11 mouse cellular contexts compared by ENCODE assay signal in the genomic region with DNA sequence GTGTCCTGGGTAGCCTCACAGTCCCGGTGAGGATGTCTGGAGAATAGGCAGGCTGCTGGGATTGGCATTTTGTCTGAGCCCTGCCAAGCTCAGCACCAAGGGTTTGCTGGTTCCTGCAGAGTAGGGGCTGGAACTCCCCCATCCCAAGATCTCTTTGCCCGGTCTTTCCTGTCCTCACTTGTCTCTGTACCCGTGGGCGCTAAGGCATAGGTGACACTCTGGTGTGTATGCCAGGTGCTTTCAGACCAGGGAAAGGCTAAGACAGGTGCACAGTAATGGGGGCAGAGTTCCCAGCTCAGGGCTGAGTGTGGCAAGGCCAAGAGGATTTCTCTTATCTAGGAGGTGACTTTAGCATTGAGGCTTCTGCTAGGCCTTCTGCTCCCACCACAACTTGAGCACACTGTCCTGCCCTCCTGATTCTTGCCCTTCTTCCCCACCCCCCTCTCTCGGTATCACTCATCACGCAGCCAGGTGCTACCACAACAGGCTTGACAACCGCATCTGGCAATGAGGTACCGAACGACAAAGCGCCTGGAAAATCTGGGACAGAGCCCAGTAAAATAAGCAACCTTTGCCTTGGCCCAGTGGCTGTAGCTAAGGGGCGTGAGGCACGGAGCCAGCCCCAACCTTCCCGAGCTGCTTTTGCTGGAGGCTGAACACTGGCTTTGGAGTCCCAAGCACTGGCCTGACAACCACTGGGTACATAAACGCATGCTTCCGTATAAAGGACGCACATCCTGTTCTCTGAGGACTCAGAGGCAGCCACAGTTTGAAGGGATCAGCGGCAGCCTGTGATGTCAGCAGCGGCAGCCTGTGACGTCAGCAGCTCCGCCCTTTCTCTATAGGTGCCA. TPM values are rescaled to one million over a fixed set of nuclear protein-coding genes. Genes with fewer than 3 reads are reported as not detected.
A peak's percentile ranks its signal among the peaks of the same experiment; 100 is the strongest.
DNase-seq lines count a peak whose midpoint lies in the region; ATAC-seq and TF ChIP-seq lines count a peak whose summit lies in the region.
"Had no signal": no experiment of that assay in that cellular context is flagged by ENCODE, and none has a peak within 500 bp of the region (broad histone marks: within the 10 kb centered on the region; RNA-seq: fewer than 3 reads in every experiment).

No protein-coding gene starts in this region.

- no peak overlapping the region for H3K4me3 ChIP-seq in heart, embryonic 12.5 days
- H3K4me3 ChIP-seq in intestine, postnatal 0 days (ENCODE audit: low read depth, low read length), result peak overlapping the region; percentile 64
- 0 out of 2 replicates have a peak overlapping the region, but pooled peaks have one; percentile 45 for H3K4me3 ChIP-seq in liver, embryonic 13.5 days (replicated peaks)
- H3K4me3 ChIP-seq in hindbrain, embryonic 12.5 days, result no peak overlapping the region
- no peak overlapping the region for H3K4me3 ChIP-seq in hindbrain, embryonic 13.5 days
- H3K4me3 ChIP-seq: forebrain, embryonic 13.5 days; limb, embryonic 15.5 days had no signal

- peaks cover 50% of the 10 kb centered on the region for H3K27me3 ChIP-seq in heart, embryonic 12.5 days (replicated peaks)
- H3K27me3 ChIP-seq in intestine, postnatal 0 days (replicated peaks; ENCODE audit: control insufficient read depth, insufficient read depth, low read length), result no peaks in the 10 kb centered on the region
- peaks cover 73% of the 10 kb centered on the region for H3K27me3 ChIP-seq in liver, embryonic 13.5 days
- peaks cover 44% of the 10 kb centered on the region for H3K27me3 ChIP-seq in hindbrain, embryonic 12.5 days
- peaks cover 60% of the 10 kb centered on the region for H3K27me3 ChIP-seq in hindbrain, embryonic 13.5 days

- no peaks in the 10 kb centered on the region for H3K9me3 ChIP-seq in heart, embryonic 12.5 days (replicated peaks)
- H3K9me3 ChIP-seq in intestine, postnatal 0 days (ENCODE audit: control insufficient read depth), result no peaks in the 10 kb centered on the region
- H3K9me3 ChIP-seq in liver, embryonic 13.5 days (replicated peaks), result no peaks in the 10 kb centered on the region
- no peaks in the 10 kb centered on the region for H3K9me3 ChIP-seq in hindbrain, embryonic 12.5 days (replicated peaks)
- no peaks in the 10 kb centered on the region for H3K9me3 ChIP-seq in hindbrain, embryonic 13.5 days
- H3K9me3 ChIP-seq: forebrain, embryonic 13.5 days; limb, embryonic 15.5 days had no signal

- H3K4me2 ChIP-seq in heart, embryonic 12.5 days, result no peak overlapping the region
- peak overlapping the region; percentile 66 for H3K4me2 ChIP-seq in intestine, postnatal 0 days (replicated peaks; ENCODE audit: low read depth)
- peak overlapping the region; percentile 53 for H3K4me2 ChIP-seq in liver, embryonic 13.5 days
- H3K4me2 ChIP-seq in hindbrain, embryonic 12.5 days (replicated peaks), result no peak overlapping the region
- no peak overlapping the region for H3K4me2 ChIP-seq in hindbrain, embryonic 13.5 days
- H3K4me2 ChIP-seq: forebrain, embryonic 13.5 days; heart, embryonic 11.5 days; limb, embryonic 15.5 days had no signal

- no peaks in the 10 kb centered on the region for H3K36me3 ChIP-seq in heart, embryonic 12.5 days
- peaks cover 46% of the 10 kb centered on the region for H3K36me3 ChIP-seq in intestine, postnatal 0 days (ENCODE audit: control insufficient read depth, insufficient read depth)
- H3K36me3 ChIP-seq in liver, embryonic 13.5 days, result peaks cover 27% of the 10 kb centered on the region
- H3K36me3 ChIP-seq in hindbrain, embryonic 12.5 days, result no peaks in the 10 kb centered on the region
- no peaks in the 10 kb centered on the region for H3K36me3 ChIP-seq in hindbrain, embryonic 13.5 days
- H3K36me3 ChIP-seq: limb, embryonic 15.5 days had no signal

- H3K9ac ChIP-seq in heart, embryonic 12.5 days, result no peak overlapping the region
- H3K9ac ChIP-seq in intestine, postnatal 0 days (ENCODE audit: low read depth, low read length), result peak overlapping the region; percentile 34; the same call in 1 of the 2 replicates
- no peak overlapping the region for H3K9ac ChIP-seq in liver, embryonic 13.5 days
- H3K9ac ChIP-seq in hindbrain, embryonic 12.5 days, result no peak overlapping the region
- no peak overlapping the region for H3K9ac ChIP-seq in hindbrain, embryonic 13.5 days
- H3K9ac ChIP-seq: forebrain, embryonic 13.5 days; limb, embryonic 15.5 days had no signal

- no peak overlapping the region for H3K27ac ChIP-seq in heart, embryonic 12.5 days (ENCODE audit: poor library complexity, severe bottlenecking)
- H3K27ac ChIP-seq in intestine, postnatal 0 days (ENCODE audit: low read depth, low read length), result no peak overlapping the region
- H3K27ac ChIP-seq in liver, embryonic 13.5 days, result no peak overlapping the region
- no peak overlapping the region for H3K27ac ChIP-seq in hindbrain, embryonic 12.5 days
- H3K27ac ChIP-seq in hindbrain, embryonic 13.5 days, result no peak overlapping the region
- H3K27ac ChIP-seq: forebrain, embryonic 13.5 days; limb, embryonic 15.5 days had no signal

- ATAC-seq in heart, embryonic 12.5 days (ENCODE audit: insufficient number of reproducible peaks, low FRiP score), result no peak
- ATAC-seq in CD4-positive, CD25-positive, alpha-beta regulatory T cell, adult 4 months, result peak; percentile 49
- ATAC-seq in intestine, postnatal 0 days, result no peak
- ATAC-seq in liver, embryonic 13.5 days (ENCODE audit: low read depth), result no peak
- ATAC-seq in hindbrain, embryonic 12.5 days (ENCODE audit: low FRiP score), result no peak
- ATAC-seq in hindbrain, embryonic 13.5 days (ENCODE audit: low FRiP score), result no peak
- ATAC-seq: forebrain, embryonic 13.5 days had no signal

- no peak for TF ChIP-seq CTCF in intestine, postnatal 0 days (IDR thresholded peaks at IDR 0.05; ENCODE audit: low read depth)

- peaks cover 27% of the 10 kb centered on the region for H3K4me1 ChIP-seq in heart, embryonic 12.5 days (replicated peaks)
- no peaks in the 10 kb centered on the region for H3K4me1 ChIP-seq in intestine, postnatal 0 days (replicated peaks; ENCODE audit: control insufficient read depth, insufficient read depth, low read length)
- peaks cover 7% of the 10 kb centered on the region; the same call in 1 of the 2 replicates for H3K4me1 ChIP-seq in liver, embryonic 13.5 days (replicated peaks)
- peaks cover 14% of the 10 kb centered on the region for H3K4me1 ChIP-seq in hindbrain, embryonic 12.5 days
- H3K4me1 ChIP-seq in hindbrain, embryonic 13.5 days (replicated peaks), result peaks cover 10% of the 10 kb centered on the region

- peak; percentile 34 for DNase-seq in heart, postnatal 4 days
- DNase-seq in liver, embryonic 13.5 days, result no peak
- no peak for DNase-seq in cerebellum, adult 8-10 months

- 71% methylated on average over 20 of the region's 20 CpGs for WGBS in heart, embryonic 12.5 days
- 67% methylated on average over 20 of the region's 20 CpGs for WGBS in intestine, postnatal 0 days
- 62% methylated on average over 20 of the region's 20 CpGs for WGBS in liver, embryonic 13.5 days (ENCODE audit: insufficient replicate concordance)
- WGBS in hindbrain, embryonic 12.5 days, result 82% methylated on average over 20 of the region's 20 CpGs
- WGBS in hindbrain, embryonic 13.5 days, result 86% methylated on average over 20 of the region's 20 CpGs

RNA-seq across cellular contexts. Expression of a gene that starts 4.0 kb away (rescaled TPM):
- total RNA-seq in heart, postnatal 4 days (2021), result not detected
- polyA plus RNA-seq in heart, embryonic 12.5 days (2016; fragmentation: Nextera tagmentation; extraction: Ambion mirVana), result 1.2 and 2.1 TPM in 2 replicates
- polyA plus RNA-seq in CD4-positive, CD25-positive, alpha-beta regulatory T cell, adult 4 months (2017; shearing (Covaris generic)), result 1 to 10 TPM; 3.6 to 6.2 TPM
- 50.2 and 50.7 TPM in 2 replicates for polyA plus RNA-seq in intestine, postnatal 0 days (2015; fragmentation: Nextera tagmentation; extraction: Ambion mirVana)
- polyA plus RNA-seq in liver, embryonic 13.5 days (2015; fragmentation: Nextera tagmentation; extraction: Ambion mirVana), result 17.4 and 20.5 TPM in 2 replicates
- 2.0 and 4.4 TPM in 2 replicates for polyA plus RNA-seq in hindbrain, embryonic 12.5 days (2016; fragmentation: Nextera tagmentation; extraction: Ambion mirVana)
- polyA plus RNA-seq in hindbrain, embryonic 13.5 days (2015; fragmentation: Nextera tagmentation; extraction: Ambion mirVana), result 0.22 and 0.36 TPM in 2 replicates

RNA-seq across cellular contexts. Expression of a gene that starts 11.4 kb away (rescaled TPM):
- total RNA-seq in heart, postnatal 4 days (2021), result 10 to 100 TPM; 46.9 to 49.0 TPM
- 102 and 104 TPM in 2 replicates for polyA plus RNA-seq in heart, embryonic 12.5 days (2016; fragmentation: Nextera tagmentation; extraction: Ambion mirVana)
- 100 to 1,000 TPM; 150 to 155 TPM for polyA plus RNA-seq in CD4-positive, CD25-positive, alpha-beta regulatory T cell, adult 4 months (2017; shearing (Covaris generic))
- 264 and 265 TPM in 2 replicates for polyA plus RNA-seq in intestine, postnatal 0 days (2015; fragmentation: Nextera tagmentation; extraction: Ambion mirVana)
- 66.8 and 72.0 TPM in 2 replicates for polyA plus RNA-seq in liver, embryonic 13.5 days (2015; fragmentation: Nextera tagmentation; extraction: Ambion mirVana)
- polyA plus RNA-seq in hindbrain, embryonic 12.5 days (2016; fragmentation: Nextera tagmentation; extraction: Ambion mirVana), result 158 and 159 TPM in 2 replicates
- 248 and 269 TPM in 2 replicates for polyA plus RNA-seq in hindbrain, embryonic 13.5 days (2015; fragmentation: Nextera tagmentation; extraction: Ambion mirVana)

RNA-seq across cellular contexts. Expression of a gene that starts 37.9 kb away (rescaled TPM):
- total RNA-seq in heart, postnatal 4 days (2021), result 10 to 100 TPM; 24.1 to 27.0 TPM
- polyA plus RNA-seq in heart, embryonic 12.5 days (2016; fragmentation: Nextera tagmentation; extraction: Ambion mirVana), result 66.7 and 67.1 TPM in 2 replicates
- polyA plus RNA-seq in CD4-positive, CD25-positive, alpha-beta regulatory T cell, adult 4 months (2017; shearing (Covaris generic)), result under 1 TPM; 0.07 to 0.23 TPM
- 19.4 and 20.7 TPM in 2 replicates for polyA plus RNA-seq in intestine, postnatal 0 days (2015; fragmentation: Nextera tagmentation; extraction: Ambion mirVana)
- polyA plus RNA-seq in liver, embryonic 13.5 days (2015; fragmentation: Nextera tagmentation; extraction: Ambion mirVana), result 2.2 and 2.6 TPM in 2 replicates
- 25.9 and 26.9 TPM in 2 replicates for polyA plus RNA-seq in hindbrain, embryonic 12.5 days (2016; fragmentation: Nextera tagmentation; extraction: Ambion mirVana)
- polyA plus RNA-seq in hindbrain, embryonic 13.5 days (2015; fragmentation: Nextera tagmentation; extraction: Ambion mirVana), result 8.4 and 9.9 TPM in 2 replicates

RNA-seq across cellular contexts. Expression of a gene that starts 49.9 kb away (rescaled TPM):
- total RNA-seq in heart, postnatal 4 days (2021), result 10 to 100 TPM; 19.6 to 20.5 TPM
- 20.0 and 20.6 TPM in 2 replicates for polyA plus RNA-seq in heart, embryonic 12.5 days (2016; fragmentation: Nextera tagmentation; extraction: Ambion mirVana)
- 10 to 100 TPM in 1 of 2 experiments, 1 to 10 TPM in 1; 6.7 to 11.6 TPM for polyA plus RNA-seq in CD4-positive, CD25-positive, alpha-beta regulatory T cell, adult 4 months (2017; shearing (Covaris generic))
- polyA plus RNA-seq in intestine, postnatal 0 days (2015; fragmentation: Nextera tagmentation; extraction: Ambion mirVana), result 14.7 and 15.1 TPM in 2 replicates
- polyA plus RNA-seq in liver, embryonic 13.5 days (2015; fragmentation: Nextera tagmentation; extraction: Ambion mirVana), result 3.1 and 3.8 TPM in 2 replicates
- polyA plus RNA-seq in hindbrain, embryonic 12.5 days (2016; fragmentation: Nextera tagmentation; extraction: Ambion mirVana), result 9.1 and 10.2 TPM in 2 replicates
- polyA plus RNA-seq in hindbrain, embryonic 13.5 days (2015; fragmentation: Nextera tagmentation; extraction: Ambion mirVana), result 9.4 and 10.4 TPM in 2 replicates

Comparison
In these comparisons a context has a peak if more than half of its experiments do, and no peak if none do; other contexts are left out.
1. H3K4me2 ChIP-seq: peak in intestine, postnatal 0 days (single experiment) and liver, embryonic 13.5 days (single experiment); none in heart, embryonic 12.5 days (single experiment), hindbrain, embryonic 12.5 days (single experiment) and hindbrain, embryonic 13.5 days (single experiment).
2. H3K4me3 ChIP-seq: peak in intestine, postnatal 0 days (single experiment) and liver, embryonic 13.5 days (single experiment); none in heart, embryonic 12.5 days (single experiment), hindbrain, embryonic 12.5 days (single experiment) and hindbrain, embryonic 13.5 days (single experiment).